Mouse (Mus musculus): ENCODE results near the gene Gm8212.
"Not testable (repeated sequence)": the region's sequence is repeated elsewhere in the genome, so short reads cannot be mapped to it uniquely, and the experiment has no call there.

Gm8212 gene

GRCm38 (mm10) chr14:44197361-44197760 lies at the start of gene Gm8212:
TSS of gene Gm8212 (plus strand) at chr14:44197661.
- DNase-seq: not testable (repeated sequence)

GRCm38 (mm10) chr14:44213154-44213553 lies 15.7 kb downstream of the Gm8212 start, which contains the start of gene 4930503E14Rik:
TSS of gene 4930503E14Rik (minus strand) at chr14:44213254.
- not testable (repeated sequence) for DNase-seq

GRCm38 (mm10) chr14:44248039-44248438 lies 50.6 kb downstream of the Gm8212 start:
- no peak for DNase-seq
